Mouse (Mus musculus) left cerebral cortex, postnatal 10 days (tissue): Measurements from ENCODE around the gene Btbd10. TPM values are rescaled to one million over a fixed set of nuclear protein-coding genes. Genes with fewer than 3 reads are reported as not detected.

Experiments used
- total RNA-seq, 2 experiments: library from RNA; stranded (reverse); gene quantifications; 2 replicates each; pipeline ENCODE4 v1.2.3; 2021

Gene Btbd10
- total RNA-seq, 2 experiments from 2014 or later: 63.0 to 67.6 TPM

Other genes with a start within 250 kb of the Btbd10 start
- 10 to 100 TPM; 26.5 to 28.9 TPM for gene Arntl, start 161.9 kb downstream of the Btbd10 start, total RNA-seq
- gene Pth, start 19.2 kb upstream of the Btbd10 start, total RNA-seq: not detected
- 100 to 1,000 TPM; 114 to 115 TPM for gene Far1, start 144.4 kb upstream of the Btbd10 start, total RNA-seq